Mouse (Mus musculus): ENCODE results near the gene Nectin1. TPM values are rescaled to one million over a fixed set of nuclear protein-coding genes. Genes with fewer than 3 reads are reported as not detected.

The Nectin1 gene
- total RNA-seq (2021), result 10 to 100 TPM; 68.2 to 70.6 TPM
- long read RNA-seq, full-length matches to known transcripts, result 2 of 14 reads
- long read RNA-seq, partial matches to known transcripts, result 0 of 14 reads
- long read RNA-seq, other reads (novel, unspliced or antisense), result 12 of 14 reads

GRCm38 (mm10) chr9:43743647-43744137 lies at the start of gene Nectin1:
Gene Nectin1, plus strand, starts transcription at chr9:43743984.
- DNase-seq (ENCODE audit: low spot score in 2 of 2), result peak; percentile 87 to 91

GRCm38 (mm10) chr9:43698080-43698712 lies 45.6 kb upstream of the Nectin1 start:
- no peak for DNase-seq (ENCODE audit: low spot score in 2 of 2)

DNA sequence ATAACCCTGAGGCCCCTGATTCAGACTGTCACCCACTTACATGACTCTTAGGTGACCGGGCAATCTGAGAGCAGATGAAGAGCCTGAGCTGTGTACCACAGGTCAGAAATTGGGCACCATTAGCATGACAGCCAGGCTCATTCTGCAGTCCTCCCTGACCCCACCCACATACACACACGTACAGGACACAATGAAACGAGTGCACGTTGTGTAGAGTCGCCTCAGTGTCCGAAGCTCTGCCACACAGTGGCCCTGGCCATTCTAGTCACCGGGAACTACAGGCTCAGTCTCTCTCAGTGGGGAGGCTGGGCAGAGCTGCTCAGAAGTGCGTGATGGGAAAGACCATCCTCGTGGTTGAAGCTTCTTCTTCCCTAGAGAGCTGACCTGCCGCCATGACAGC lies 44.9 kb upstream of the Nectin1 start:
- no peak for DNase-seq (ENCODE audit: low spot score in 2 of 2)

GRCm38 (mm10) chr9:43699417-43700225 lies 44.2 kb upstream of the Nectin1 start:
- peak; percentile 56 to 76 for DNase-seq (ENCODE audit: low spot score in 2 of 2)

GRCm38 (mm10) chr9:43700226-43700579 lies 43.6 kb upstream of the Nectin1 start:
- peak in 1 of 2 experiments; percentile 63 for DNase-seq (ENCODE audit: low spot score in 2 of 2)

GRCm38 (mm10) chr9:43701748-43702147 lies 42.0 kb upstream of the Nectin1 start:
- no peak for DNase-seq (ENCODE audit: low spot score in 2 of 2)

- DNase-seq (ENCODE audit: low spot score in 2 of 2), result no peak
Measured at GRCm38 (mm10) chr9:43707571-43707970, 36.2 kb upstream of the Nectin1 start.

DNA sequence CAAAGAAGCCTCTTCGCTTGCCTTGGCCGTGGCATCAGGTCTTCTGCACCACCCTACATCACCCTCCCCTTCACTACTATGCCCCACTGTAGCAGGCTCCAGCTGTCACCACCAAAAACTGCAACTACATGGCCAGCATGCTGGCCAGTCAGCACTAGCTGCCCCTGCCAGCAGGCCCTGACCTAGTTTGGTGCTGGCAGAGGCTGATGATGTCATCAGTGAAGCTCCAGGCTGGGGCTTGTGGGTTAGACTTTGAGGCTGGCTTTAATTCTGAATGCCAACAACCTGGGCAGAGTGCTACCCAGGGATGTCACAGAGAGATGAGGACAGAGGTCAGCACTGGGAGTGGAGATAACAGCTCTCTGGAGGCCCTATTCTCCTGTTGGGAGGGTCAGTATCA lies 35.1 kb upstream of the Nectin1 start:
- no peak for DNase-seq (ENCODE audit: low spot score in 2 of 2)

DNA sequence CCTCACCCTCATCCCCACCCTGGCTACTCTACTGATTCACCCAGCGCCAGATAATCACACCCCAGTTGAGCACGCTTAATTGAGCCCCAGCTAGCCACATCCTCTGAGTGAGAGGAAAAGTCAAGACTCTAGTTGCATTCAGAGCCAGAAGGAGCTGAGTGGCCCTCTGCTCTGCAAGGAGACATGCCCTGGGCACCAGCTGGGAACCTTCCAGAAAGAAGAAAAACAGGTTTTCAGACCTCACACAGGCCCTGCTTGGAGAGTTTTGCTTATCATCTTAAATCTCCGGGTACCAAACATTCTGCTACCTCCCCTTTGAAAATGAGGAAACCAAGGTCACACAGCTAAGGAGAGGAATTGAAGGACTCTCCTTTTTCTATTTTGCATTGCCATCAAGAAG lies 30.4 kb upstream of the Nectin1 start:
- DNase-seq (ENCODE audit: low spot score in 2 of 2), result no peak

- peak; percentile 52 to 72 for DNase-seq (ENCODE audit: low spot score in 2 of 2)
Measured at GRCm38 (mm10) chr9:43719407-43719839, 24.4 kb upstream of the Nectin1 start.

DNA sequence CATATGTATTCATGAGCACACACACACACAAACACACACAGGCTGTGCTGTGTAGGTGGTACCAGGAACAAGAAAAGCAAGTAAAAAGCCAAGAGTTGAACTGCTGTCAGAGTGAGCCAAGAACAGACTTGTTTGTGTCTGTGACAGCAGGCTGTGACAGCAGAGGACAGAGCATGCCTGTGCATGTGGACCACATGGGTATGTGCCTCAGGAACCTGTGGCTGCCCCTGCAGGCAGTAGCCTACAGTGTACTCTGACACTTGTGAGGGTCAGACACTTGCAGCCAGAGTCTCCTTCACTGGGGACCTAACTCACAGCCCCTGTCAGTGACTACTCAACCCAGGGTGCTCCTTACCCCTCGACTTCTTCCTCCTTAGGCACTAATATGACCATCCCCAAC lies 23.7 kb upstream of the Nectin1 start:
- peak in 1 of 2 experiments; percentile 34 for DNase-seq (ENCODE audit: low spot score in 2 of 2)

DNA sequence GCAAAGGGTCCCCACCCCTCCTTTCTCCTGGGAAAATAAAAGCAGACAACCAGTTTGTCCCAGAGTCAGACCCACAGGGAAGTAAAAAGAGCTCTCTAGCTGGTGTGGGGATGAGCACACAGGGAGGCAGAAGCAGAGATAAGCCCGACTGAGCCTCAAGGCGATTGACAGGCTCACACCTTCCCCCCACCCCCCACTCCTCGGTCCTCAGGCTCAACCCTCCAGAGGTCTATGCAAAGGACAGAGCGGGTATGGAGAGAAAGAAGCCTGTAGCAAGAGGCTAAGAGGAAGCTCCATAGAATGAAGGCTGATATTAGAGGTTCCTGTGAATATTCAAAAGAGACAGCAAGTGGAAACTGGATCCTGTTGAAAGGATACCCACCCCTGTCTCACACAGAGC lies 19.7 kb upstream of the Nectin1 start:
- no peak for DNase-seq (ENCODE audit: low spot score in 2 of 2)

GRCm38 (mm10) chr9:43729450-43730266 lies 14.1 kb upstream of the Nectin1 start:
- DNase-seq (ENCODE audit: low spot score in 2 of 2), result no peak

DNA sequence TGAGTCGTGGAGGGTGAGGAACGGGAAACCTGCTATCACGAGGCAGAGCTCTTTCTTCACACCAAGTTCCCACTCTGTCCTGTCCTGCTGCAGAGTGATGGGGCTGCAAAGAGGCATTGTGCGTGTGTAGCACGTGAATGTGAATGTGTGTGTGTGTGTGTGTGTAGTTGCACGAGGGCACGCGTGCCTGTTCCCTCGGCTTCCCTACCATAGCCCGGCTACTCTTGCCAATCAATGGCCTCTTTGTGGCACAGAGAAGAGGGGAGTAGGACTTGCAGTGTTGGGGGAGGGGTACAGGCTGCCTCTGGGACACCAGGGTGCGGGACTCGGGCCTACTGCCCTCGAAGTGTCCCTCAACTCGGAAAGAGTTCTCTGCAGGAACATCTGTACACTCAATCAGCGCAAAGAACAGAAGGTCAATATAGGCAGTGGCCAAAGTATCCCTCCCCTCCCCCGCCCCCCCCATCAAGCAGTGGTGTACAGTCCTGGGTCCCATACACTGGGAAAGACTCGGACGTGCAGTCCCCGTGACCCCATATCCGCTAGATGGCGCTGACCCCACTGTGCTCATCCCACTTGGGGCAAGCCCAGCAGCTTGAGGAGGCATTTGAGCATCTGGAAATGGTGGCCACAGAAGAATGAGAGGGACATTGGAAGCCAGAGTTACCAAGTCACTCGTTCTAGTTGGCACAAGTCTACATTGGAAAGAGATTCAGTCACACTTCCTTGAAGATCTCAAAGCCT lies 13.3 kb upstream of the Nectin1 start:
- DNase-seq (ENCODE audit: low spot score in 2 of 2), result peak in 1 of 2 experiments; percentile 53

GRCm38 (mm10) chr9:43731880-43732279 lies 11.9 kb upstream of the Nectin1 start:
- no peak for DNase-seq (ENCODE audit: low spot score in 2 of 2)

- DNase-seq (ENCODE audit: low spot score in 2 of 2), result no peak
Measured at GRCm38 (mm10) chr9:43732671-43733070, 11.1 kb upstream of the Nectin1 start.

GRCm38 (mm10) chr9:43734952-43735351 lies 8.8 kb upstream of the Nectin1 start:
- no peak for DNase-seq (ENCODE audit: low spot score in 2 of 2)

DNA sequence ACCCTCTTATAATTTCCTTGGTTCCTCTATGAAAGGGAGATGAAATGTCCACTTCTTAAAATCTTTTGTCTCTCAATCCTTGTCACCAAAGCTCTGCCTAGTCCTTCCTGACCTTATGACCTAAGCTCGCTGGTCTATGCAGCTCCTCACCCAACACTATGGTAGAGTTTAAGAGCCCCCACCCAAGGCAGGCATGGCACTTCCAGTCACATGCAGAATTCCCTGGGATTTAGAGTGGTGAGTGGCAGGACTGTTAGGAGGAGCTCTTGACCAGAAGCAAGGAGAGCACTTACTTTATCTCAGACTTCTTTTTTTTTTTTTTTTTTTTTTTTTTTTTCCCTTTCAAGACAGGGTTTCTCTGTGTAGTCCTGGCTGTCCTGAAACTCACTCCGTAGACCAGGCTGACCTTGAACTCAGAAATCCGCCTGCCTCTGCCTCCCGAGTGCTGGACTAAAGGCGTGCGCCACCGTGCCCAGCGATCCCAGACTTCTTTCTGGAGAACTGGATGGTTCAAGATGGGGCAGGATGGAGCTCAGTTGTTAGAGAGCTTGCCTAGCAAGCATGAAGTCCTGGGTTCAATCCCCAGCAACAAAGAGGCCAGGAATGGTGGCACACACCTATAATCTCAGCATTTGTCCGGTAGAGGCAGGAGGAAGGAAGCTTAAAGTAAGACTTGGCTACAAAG lies 7.6 kb upstream of the Nectin1 start:
- DNase-seq (ENCODE audit: low spot score in 2 of 2), result no peak

DNA sequence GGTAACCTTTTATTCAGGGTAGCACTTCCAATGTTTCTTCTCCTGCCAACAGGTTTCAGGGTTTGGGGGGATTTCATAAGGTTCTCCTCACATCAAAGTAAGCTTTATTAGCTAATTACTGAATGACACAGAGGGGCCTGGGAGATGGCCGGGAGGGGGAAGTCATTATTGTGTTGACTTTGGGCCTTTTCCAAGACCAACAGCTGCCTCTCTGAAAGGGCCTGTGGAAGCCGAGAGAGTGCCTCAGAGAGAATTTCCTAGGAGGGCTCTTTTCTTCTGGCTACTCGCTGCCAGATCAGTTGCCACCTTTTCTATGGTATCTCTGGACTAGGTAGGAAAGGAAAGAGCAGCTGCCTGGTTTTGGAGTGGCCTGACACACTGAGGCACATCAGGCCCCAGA lies 6.5 kb upstream of the Nectin1 start:
- DNase-seq (ENCODE audit: low spot score in 2 of 2), result no peak

GRCm38 (mm10) chr9:43737871-43738292 lies 5.9 kb upstream of the Nectin1 start:
- no peak for DNase-seq (ENCODE audit: low spot score in 2 of 2)

Data from layer of hippocampus, adult 18-20 months (tissue).